Mouse (Mus musculus): ENCODE measurements around the gene Katnal1.
A peak's percentile ranks its signal among the peaks of the same experiment; 100 is the strongest.

Gene Katnal1

GRCm38 (mm10) chr5:148927717-148928223 lies 1.4 kb downstream of the Katnal1 start:
- no peak for DNase-seq (ENCODE audit: low read depth, low spot score)

- no peak for DNase-seq (ENCODE audit: low read depth, low spot score)
Measured at GRCm38 (mm10) chr5:148924586-148924985, 4.5 kb downstream of the Katnal1 start.

GRCm38 (mm10) chr5:148924051-148924450 lies 5.1 kb downstream of the Katnal1 start:
- no peak for DNase-seq (ENCODE audit: low read depth, low spot score)

GRCm38 (mm10) chr5:148923408-148923807 lies 5.7 kb downstream of the Katnal1 start:
- DNase-seq (ENCODE audit: low read depth, low spot score), result no peak

GRCm38 (mm10) chr5:148922773-148923172 lies 6.3 kb downstream of the Katnal1 start:
- no peak for DNase-seq (ENCODE audit: low read depth, low spot score)

GRCm38 (mm10) chr5:148918049-148918448 lies 11.1 kb downstream of the Katnal1 start:
- DNase-seq (ENCODE audit: low read depth, low spot score), result no peak

DNA sequence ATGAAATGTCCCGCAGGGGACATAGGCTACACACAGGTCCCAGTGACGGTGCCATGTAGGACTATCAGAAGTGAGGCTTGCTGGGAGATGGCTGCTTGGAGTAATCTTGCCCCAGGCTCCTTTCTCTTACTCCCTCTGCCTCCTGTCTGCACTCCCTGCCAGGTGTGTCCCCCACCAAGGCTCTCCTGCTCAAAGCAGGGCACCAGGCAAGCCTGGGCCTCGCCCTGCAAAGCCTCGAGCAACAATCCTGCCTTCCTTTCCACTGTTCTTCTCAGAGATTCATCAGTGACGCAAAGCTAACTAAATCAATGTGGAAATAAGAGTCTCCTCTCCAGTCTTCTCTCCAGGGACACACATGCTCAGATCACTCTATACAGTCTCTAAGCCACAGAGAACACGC lies 12.3 kb downstream of the Katnal1 start:
- no peak for DNase-seq (ENCODE audit: low read depth, low spot score)

DNA sequence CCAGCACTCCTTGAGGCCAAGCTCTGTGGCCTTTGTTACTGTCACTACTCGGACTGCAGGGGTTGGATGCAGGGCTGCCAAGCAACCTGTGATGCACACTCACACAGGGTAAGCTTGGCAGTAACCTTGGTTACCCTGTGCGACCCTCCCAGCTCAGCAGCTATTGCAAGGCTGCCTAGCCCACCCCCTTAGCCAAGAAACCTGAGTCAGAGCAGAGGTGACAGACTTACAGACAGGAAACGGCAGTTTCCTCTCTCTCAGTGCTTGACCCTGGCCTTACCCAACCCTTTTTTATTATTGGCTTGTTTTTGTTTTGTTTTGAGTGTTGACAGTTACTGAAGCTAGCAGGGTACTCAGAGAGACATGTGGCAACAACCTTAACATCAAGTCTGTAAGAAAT lies 16.9 kb downstream of the Katnal1 start:
- no peak for DNase-seq (ENCODE audit: low read depth, low spot score)

- no peak for DNase-seq (ENCODE audit: low read depth, low spot score)
Measured at GRCm38 (mm10) chr5:148910066-148910465, 19.1 kb downstream of the Katnal1 start.

- peak; percentile 51 for DNase-seq (ENCODE audit: low read depth, low spot score)
Measured at GRCm38 (mm10) chr5:148909402-148909801, 19.7 kb downstream of the Katnal1 start.

GRCm38 (mm10) chr5:148909057-148909395 lies 20.1 kb downstream of the Katnal1 start:
- peak; percentile 47 for DNase-seq (ENCODE audit: low read depth, low spot score)

- DNase-seq (ENCODE audit: low read depth, low spot score), result peak; percentile 30
Measured at GRCm38 (mm10) chr5:148908191-148909056, 20.7 kb downstream of the Katnal1 start.

DNA sequence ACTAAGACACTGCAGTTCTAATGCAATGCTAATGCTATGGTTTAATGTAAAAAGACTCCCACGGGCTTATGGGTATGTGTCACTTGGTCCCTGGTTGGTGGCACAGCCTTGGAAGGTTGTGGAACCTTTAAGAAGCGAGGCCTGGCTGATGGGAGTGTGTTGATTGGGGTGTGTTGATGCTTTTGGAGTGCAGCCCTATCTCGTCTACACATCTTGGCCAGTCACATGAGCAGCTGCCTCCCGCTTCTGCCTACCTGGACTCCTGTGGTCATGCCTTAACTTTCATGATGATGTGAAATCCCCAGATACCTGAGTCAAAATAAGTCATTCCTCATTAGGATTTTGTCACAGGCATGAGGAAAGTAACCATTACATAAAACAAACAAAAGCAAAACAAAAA lies 22.8 kb downstream of the Katnal1 start:
- no peak for DNase-seq (ENCODE audit: low read depth, low spot score)

DNA sequence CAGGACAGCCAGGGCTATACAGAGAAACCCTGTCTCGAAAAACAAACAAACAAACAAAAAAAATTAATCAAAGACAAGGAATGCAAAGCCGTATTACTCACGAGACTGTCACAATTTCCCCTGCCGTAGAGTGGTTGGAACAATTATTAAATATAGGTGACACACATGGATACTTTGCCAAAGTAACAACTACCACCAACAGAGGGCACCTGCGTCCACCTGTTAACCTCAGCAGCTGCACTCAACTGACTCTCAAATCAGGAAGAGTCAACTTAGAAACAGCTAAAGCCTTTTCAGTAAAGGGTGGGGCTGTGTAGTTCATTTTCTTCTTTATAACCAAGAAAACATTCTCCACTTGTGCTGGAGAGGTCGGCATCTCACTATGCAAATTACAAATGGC lies 24.3 kb downstream of the Katnal1 start:
- DNase-seq (ENCODE audit: low read depth, low spot score), result peak; percentile 32

- DNase-seq (ENCODE audit: low read depth, low spot score), result no peak
Measured at GRCm38 (mm10) chr5:148899361-148899760, 29.8 kb downstream of the Katnal1 start.

DNA sequence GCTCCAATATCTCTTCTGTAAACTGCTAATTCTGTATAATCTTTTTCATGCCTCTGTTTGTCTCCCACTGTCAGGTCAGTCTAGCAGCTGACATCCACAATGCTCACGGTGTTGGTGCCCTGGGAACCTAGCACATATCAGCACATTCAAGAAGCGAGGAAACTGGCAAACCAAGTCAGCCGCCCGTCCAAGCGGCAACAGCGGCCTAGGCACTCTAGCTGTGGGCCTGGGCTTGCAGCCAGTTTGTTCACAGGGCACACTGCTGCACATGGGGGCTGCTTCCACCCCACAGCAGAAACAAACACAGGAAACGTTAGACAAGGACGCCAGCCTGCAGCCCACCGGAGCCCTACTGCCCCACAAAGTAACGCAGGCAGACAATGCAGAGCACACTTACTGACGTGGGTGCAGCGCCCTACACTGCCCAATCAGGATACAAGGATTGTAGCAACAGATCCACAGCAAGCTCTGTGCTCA lies 31.1 kb downstream of the Katnal1 start:
- no peak for DNase-seq (ENCODE audit: low read depth, low spot score)

- DNase-seq (ENCODE audit: low read depth, low spot score), result no peak
Measured at GRCm38 (mm10) chr5:148897069-148897702, 31.9 kb downstream of the Katnal1 start.

GRCm38 (mm10) chr5:148896515-148896914 lies 32.6 kb downstream of the Katnal1 start:
- DNase-seq (ENCODE audit: low read depth, low spot score), result no peak

DNA sequence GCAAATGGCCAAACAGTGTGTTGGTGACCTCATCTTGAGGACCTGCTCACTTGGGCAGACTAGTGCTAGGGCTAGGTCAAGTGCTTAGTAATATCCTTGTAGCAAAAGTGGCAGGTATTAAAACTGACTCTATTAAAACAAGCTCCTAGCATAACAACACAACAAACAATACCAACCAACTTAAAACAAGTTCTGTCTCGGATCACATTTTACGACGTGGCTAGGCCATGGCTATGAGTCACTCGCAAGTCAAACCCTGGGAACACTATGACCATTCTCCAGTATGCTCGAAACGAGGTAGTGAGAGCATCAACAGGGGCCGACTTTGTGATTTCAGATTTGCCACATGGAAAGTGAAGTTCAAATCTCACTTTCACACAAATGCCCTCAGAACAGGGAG lies 33.3 kb downstream of the Katnal1 start:
- DNase-seq (ENCODE audit: low read depth, low spot score), result no peak

- DNase-seq (ENCODE audit: low read depth, low spot score), result no peak
Measured at GRCm38 (mm10) chr5:148895034-148895433, 34.1 kb downstream of the Katnal1 start.

DNA sequence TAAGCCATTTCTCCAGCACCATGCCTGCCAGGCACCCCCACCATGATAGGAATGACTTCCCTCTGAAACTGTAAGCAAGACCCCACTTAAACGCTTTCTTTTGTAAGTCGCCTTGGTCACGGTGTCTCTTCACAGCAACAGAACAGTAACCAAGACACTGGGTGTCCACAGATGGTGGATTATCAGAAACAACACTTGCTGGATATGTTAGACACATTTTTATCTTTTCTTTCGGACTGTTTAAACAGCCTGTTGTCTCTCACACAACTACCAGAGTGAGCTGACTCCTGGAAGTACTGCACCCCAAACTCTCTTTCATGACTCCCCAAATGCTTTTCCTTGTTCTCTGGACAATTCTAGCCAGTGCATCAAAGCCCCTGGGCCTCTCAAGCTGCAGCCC lies 38.9 kb downstream of the Katnal1 start:
- DNase-seq (ENCODE audit: low read depth, low spot score), result no peak

DNA sequence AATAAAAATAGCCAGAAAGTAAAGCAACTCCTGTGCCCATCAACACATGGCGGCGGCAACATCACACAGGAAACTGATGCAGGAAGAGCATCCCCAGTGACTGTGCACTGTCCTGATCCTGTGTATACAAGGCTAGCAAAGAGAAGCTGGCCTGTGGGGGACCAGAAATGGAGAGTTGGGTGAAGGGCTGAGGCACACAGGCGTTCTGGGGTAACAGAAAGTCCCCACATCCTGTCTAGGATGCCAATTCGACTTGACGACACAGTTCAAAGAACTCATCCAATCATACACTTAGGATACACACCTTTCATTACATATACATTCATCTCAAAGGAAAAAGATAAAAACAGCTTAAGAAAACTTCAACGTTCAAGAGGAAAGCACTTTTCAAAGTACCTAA lies 41.1 kb downstream of the Katnal1 start:
- no peak for DNase-seq (ENCODE audit: low read depth, low spot score)

Measured in mesoderm, embryonic 11.5 days (tissue).